Mouse (Mus musculus) thymus, adult 2 months (tissue): ENCODE data around the gene Dapp1. TPM values are rescaled to one million over a fixed set of nuclear protein-coding genes. Genes with fewer than 3 reads are reported as not detected.
"Not testable (repeated sequence)": the region's sequence is repeated elsewhere in the genome, so short reads cannot be mapped to it uniquely, and the experiment has no call there.

Experiments
- DNase-seq: peaks from one replicate; pipeline ENCODE4 v3.0.0; 2021
- H3K27ac ChIP-seq: fragments of 200-500 bp; 2 replicates; pipeline ENCODE4 v1.5.1; 2012; ENCODE audit warnings: low read length, control low read depth; ENCODE audit not compliant: control insufficient read depth, insufficient read depth
- H3K27me3 ChIP-seq: fragments of 200-500 bp; 2 replicates; pipeline ENCODE4 v1.6.1; 2012; ENCODE audit warnings: mild to moderate bottlenecking, low read length, moderate library complexity, mixed read lengths; ENCODE audit not compliant: control insufficient read depth, insufficient read depth
- H3K36me3 ChIP-seq: fragments of 200-500 bp; 2 replicates; pipeline ENCODE4 v1.6.1; 2012; ENCODE audit warnings: mild to moderate bottlenecking, low read length, moderate library complexity; ENCODE audit not compliant: control insufficient read depth, insufficient read depth
- H3K4me1 ChIP-seq: fragments of 200-500 bp; replicated peaks from 2 replicates; pipeline ENCODE4 v1.6.1; 2012; ENCODE audit warnings: low read length; ENCODE audit not compliant: control insufficient read depth, insufficient read depth
- H3K4me3 ChIP-seq: fragments of 200-500 bp; 2 replicates; pipeline ENCODE4 v1.5.1; 2012; ENCODE audit warnings: mild to moderate bottlenecking, low read length, control low read depth, moderate library complexity; ENCODE audit not compliant: control insufficient read depth, insufficient read depth
- CTCF ChIP-seq: fragments of 200-500 bp; IDR thresholded peaks from 2 replicates; pipeline ENCODE4 v1.5.1; 2012; ENCODE audit warnings: mild to moderate bottlenecking, control low read depth, low read length, moderate library complexity, borderline replicate concordance; ENCODE audit not compliant: control insufficient read depth, poor library complexity, insufficient read depth; ENCODE audit errors: extremely low read depth
- POLR2A ChIP-seq: fragments of 200-500 bp; IDR thresholded peaks from 2 replicates; pipeline ENCODE4 v1.6.1; 2012; ENCODE audit warnings: mild to moderate bottlenecking, low read length, control low read depth, moderate library complexity; ENCODE audit not compliant: control insufficient read depth, poor library complexity, insufficient read depth; ENCODE audit errors: extremely low read depth
- WGBS: fragments of 180-500 bp; shearing (Covaris S2); methylation state at CpG from one replicate; pipeline ENCODE4 v1.1.7; 2018; 5-methylcytosine and 5-hydroxymethylcytosine counted together
- polyA plus RNA-seq: library from polyadenylated mRNA; depleted of rRNA; stranded (reverse); fragments of >200 nt; gene quantifications from 2 replicates; pipeline ENCODE4 v1.2.3, GENCODE M21; 2012

The Dapp1 gene
- polyA plus RNA-seq, 1 experiment, result 13.9 TPM

GRCm38 (mm10) chr3:137918172-137918931 lies 63.0 kb downstream of the Dapp1 start, which contains the start of gene Lamtor3:
Gene Lamtor3 (plus strand): TSS chr3:137918506.
- DNase-seq, result peak; percentile 82
- 0 out of 2 replicates have a peak, but pooled peaks cover 6% of the 10 kb centered on the region for H3K36me3 ChIP-seq
- peaks cover 4% of the 10 kb centered on the region for H3K4me1 ChIP-seq
- H3K27ac ChIP-seq, result peak within 1 kb of the TSS; percentile 45
- 0 out of 2 replicates have a peak, but pooled peaks have one; percentile 25 for TF ChIP-seq CTCF
- peak; percentile 51; the same call in 1 of the 2 replicates for TF ChIP-seq POLR2A
- 1% methylated on average over 47 of the region's 47 CpGs for WGBS
- peak within 1 kb of the TSS; percentile 78 for H3K4me3 ChIP-seq
- H3K27me3 ChIP-seq, result no peaks in the 10 kb centered on the region

GRCm38 (mm10) chr3:137917694-137918171 lies 63.6 kb downstream of the Dapp1 start:
- no peaks in the 10 kb centered on the region for H3K27me3 ChIP-seq
- no peak for DNase-seq
- TF ChIP-seq POLR2A, result no peak
- TF ChIP-seq CTCF, result no peak
- 66% methylated on average over 12 of the region's 12 CpGs for WGBS
- H3K4me3 ChIP-seq, result no peak overlapping the region
- H3K27ac ChIP-seq, result peak overlapping the region; percentile 45; the same call in 1 of the 2 replicates
- 0 out of 2 replicates have a peak, but pooled peaks cover 6% of the 10 kb centered on the region for H3K36me3 ChIP-seq
- H3K4me1 ChIP-seq, result peaks cover 4% of the 10 kb centered on the region

GRCm38 (mm10) chr3:137914567-137914966 lies 66.8 kb downstream of the Dapp1 start:
- H3K4me3 ChIP-seq, H3K36me3 ChIP-seq, DNase-seq, H3K4me1 ChIP-seq, H3K27ac ChIP-seq, H3K27me3 ChIP-seq: not testable (repeated sequence)
- 83% methylated on average over 1 of the region's 1 CpGs for WGBS

GRCm38 (mm10) chr3:137913093-137913492 lies 68.3 kb downstream of the Dapp1 start:
- no peak for DNase-seq
- peaks cover 9% of the 10 kb centered on the region for H3K4me1 ChIP-seq
- H3K4me3 ChIP-seq, result no peak overlapping the region
- no peak overlapping the region for H3K27ac ChIP-seq
- TF ChIP-seq POLR2A (no peak), CTCF (no peak)
- H3K36me3 ChIP-seq, result no peaks in the 10 kb centered on the region
- WGBS, result 89% methylated on average over 2 of the region's 2 CpGs
- H3K27me3 ChIP-seq, result no peaks in the 10 kb centered on the region

GRCm38 (mm10) chr3:137900149-137900548 lies 81.2 kb downstream of the Dapp1 start:
- TF ChIP-seq POLR2A, result no peak
- no peak for TF ChIP-seq CTCF
- Histone ChIP-seq H3K27me3 (no peaks in the 10 kb centered on the region), H3K4me3 (no peak overlapping the region), H3K36me3 (no peaks in the 10 kb centered on the region), H3K27ac (no peak overlapping the region), H3K4me1 (no peaks in the 10 kb centered on the region)
- no peak for DNase-seq
- WGBS, result 95% methylated on average over 10 of the region's 10 CpGs

- Histone ChIP-seq H3K27ac (no peak overlapping the region), H3K36me3 (no peaks in the 10 kb centered on the region), H3K4me1 (no peaks in the 10 kb centered on the region), H3K27me3 (no peaks in the 10 kb centered on the region), H3K4me3 (no peak overlapping the region)
- TF ChIP-seq POLR2A (no peak), CTCF (no peak)
- WGBS, result 66% methylated on average over 5 of the region's 5 CpGs
- no peak for DNase-seq
Observed at GRCm38 (mm10) chr3:137897685-137898084, 83.7 kb downstream of the Dapp1 start.
